ENCODE assay signal across 8 mouse cellular contexts in genomic region chrX:75796583-75796982, GRCm38 (mm10).
DNase-seq lines count a peak whose midpoint lies in the region; TF ChIP-seq lines count a peak whose summit lies in the region.

No protein-coding gene starts in this region.

- H3K27ac ChIP-seq in CH12.LX (ENCODE audit: insufficient read depth, low read depth), result no peak overlapping the region

- no peaks in the 10 kb centered on the region for H3K4me1 ChIP-seq in CH12.LX (ENCODE audit: control insufficient read depth in 1 of 2, insufficient read depth in 2 of 2)

- TF ChIP-seq POLR2A in CH12.LX (IDR thresholded peaks at IDR 0.05; ENCODE audit: low read depth, low read length), result no peak

- TF ChIP-seq CTCF in CH12.LX (conservative IDR thresholded peaks at IDR 0.05 in 1 of 2, IDR thresholded peaks at IDR 0.05 in 1 of 2; ENCODE audit: low read depth in 2 of 2, low read length in 2 of 2), result peak in 1 of 2 experiments; percentile 3; a peak in 1 of 4 replicates

- H3K79me2 ChIP-seq in CH12.LX (replicated peaks; ENCODE audit: control insufficient read depth, extremely low read depth, insufficient read depth, poor library complexity, severe bottlenecking), result no peaks in the 10 kb centered on the region

- TF ChIP-seq RAD21 in CH12.LX (IDR thresholded peaks at IDR 0.05; ENCODE audit: low read depth, low read length), result peak; percentile 3

- H3K4me3 ChIP-seq in CH12.LX (replicated peaks in 1 of 3; ENCODE audit: low read depth in 2 of 3, low read length in 2 of 3, poor library complexity in 1 of 3), result no peak overlapping the region

- no peaks in the 10 kb centered on the region for H3K36me3 ChIP-seq in CH12.LX (replicated peaks in 1 of 2; ENCODE audit: control insufficient read depth in 1 of 2, insufficient read depth in 1 of 2, low read length in 1 of 2)

- H3K4me2 ChIP-seq in CH12.LX (ENCODE audit: insufficient read depth, low read depth, poor library complexity, severe bottlenecking), result no peak overlapping the region

- no peak for TF ChIP-seq EP300 in CH12.LX (IDR thresholded peaks at IDR 0.05; ENCODE audit: low read length)

- dilution Hi-C loops in CH12.LX (cut with MboI; ENCODE audit: extremely low pct_ligation_motif_present, extremely low pct_unique_long_range_greater_than_20kb, low sequenced_read_pairs), result no loop called here

- H3K9ac ChIP-seq in CH12.LX (ENCODE audit: insufficient read depth, low read depth), result no peak overlapping the region

- in situ Hi-C loops in CH12.LX (cut with MboI; ENCODE audit: low pct_ligation_motif_present, low pct_unique_long_range_greater_than_20kb, low sequenced_read_pairs), result no loop called here

- H3K9me3 ChIP-seq in CH12.LX (replicated peaks; ENCODE audit: low read length), result peaks cover 8% of the 10 kb centered on the region

- peak; percentile 52 for DNase-seq in layer of hippocampus, adult 11-12 months (ENCODE audit: low spot score)
- DNase-seq in layer of hippocampus, adult 8-10 months (ENCODE audit: low spot score in 2 of 2), result no peak
- no peak for DNase-seq in CH12.LX (ENCODE audit: extremely low read depth)
- DNase-seq in Muller cell, postnatal 12 days (ENCODE audit: inconsistent ontology term), result peak; percentile 22
- peak; percentile 53 for DNase-seq in forelimb bud, embryonic 11.5 days (ENCODE audit: low read depth, low spot score)
- DNase-seq in lung, postnatal 25 days (ENCODE audit: low spot score), result peak; percentile 38
- no peak for DNase-seq in frontal cortex, postnatal 14 days (ENCODE audit: low spot score in 2 of 2)
- DNase-seq in spleen, postnatal 10 days (ENCODE audit: low spot score in 2 of 2), result no peak

- H3K27me3 ChIP-seq in CH12.LX (replicated peaks), result no peaks in the 10 kb centered on the region

TF ChIP-seq in CH12.LX, 34 proteins besides CTCF, POLR2A, EP300 and RAD21:
- no peak for TF ChIP-seq TCF12 (IDR thresholded peaks at IDR 0.05; ENCODE audit: low read depth, low read length)

Comparison
In these comparisons a context has a peak if more than half of its experiments do, and no peak if none do; other contexts are left out.
1. DNase-seq: peak in layer of hippocampus, adult 11-12 months (single experiment), Muller cell, postnatal 12 days (single experiment), forelimb bud, embryonic 11.5 days (single experiment) and lung, postnatal 25 days (single experiment); none in layer of hippocampus, adult 8-10 months (0 of 2), CH12.LX (single experiment), frontal cortex, postnatal 14 days (0 of 2) and spleen, postnatal 10 days (0 of 2).